Mouse (Mus musculus) brain, embryonic 18.5 days (tissue): Measurements from ENCODE around the gene 4930402H24Rik.

ENCODE experiments used
- DNase-seq: peaks from one replicate; pipeline ENCODE4 v3.0.0-alpha.2; 2012; ENCODE audit warnings: low read depth, low spot score

Gene 4930402H24Rik

GRCm38 (mm10) chr2:130905751-130906583 lies at the start of gene 4930402H24Rik, which contains the start of gene Atrn:
Gene 4930402H24Rik, minus strand, starts transcription at chr2:130906406.
Gene Atrn, plus strand, starts transcription at chr2:130906495.
- peak; percentile 81 for DNase-seq

DNA sequence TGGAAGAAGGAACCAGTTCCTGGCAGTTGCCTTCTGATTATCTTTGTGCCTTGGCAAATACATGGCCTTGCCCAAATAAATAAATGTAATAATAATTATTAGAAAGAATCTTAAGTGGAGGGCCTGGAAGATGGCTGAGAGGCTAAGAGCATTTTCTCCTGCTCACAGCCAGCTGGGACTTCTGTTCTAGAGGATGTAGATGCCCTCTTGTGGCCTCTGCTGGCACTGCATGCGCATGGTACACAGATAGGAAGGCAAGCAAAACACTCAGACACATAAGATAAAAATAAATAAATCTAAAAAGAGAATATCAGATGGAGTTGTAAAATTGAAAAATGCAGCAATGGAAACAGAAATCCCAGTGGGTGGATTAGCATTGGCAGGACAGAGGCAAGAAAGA lies 44.3 kb upstream of the 4930402H24Rik start:
- peak; percentile 67 for DNase-seq

DNA sequence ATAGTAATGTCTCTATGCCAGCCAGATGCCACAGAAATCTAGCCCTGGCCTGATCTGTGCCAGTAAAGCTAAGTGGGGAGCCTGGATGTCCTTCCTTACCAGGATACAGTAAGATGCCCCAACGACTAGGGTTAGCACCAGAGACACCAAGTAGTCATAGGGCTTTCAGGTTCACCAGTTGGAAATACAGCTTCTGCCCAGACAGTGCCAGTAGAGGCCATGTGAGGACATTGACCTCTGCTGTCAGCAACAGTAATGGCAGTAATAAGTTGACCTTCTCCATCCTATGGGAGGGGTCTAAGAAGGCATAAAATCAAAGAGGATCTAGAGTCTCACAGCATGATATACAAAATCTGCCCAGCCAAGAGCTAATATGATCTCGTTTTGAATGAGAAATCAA lies 43.6 kb upstream of the 4930402H24Rik start:
- no peak for DNase-seq

- DNase-seq = no peak
Observed at GRCm38 (mm10) chr2:130932865-130933264, 26.7 kb upstream of the 4930402H24Rik start.

GRCm38 (mm10) chr2:130929994-130930393 lies 23.8 kb upstream of the 4930402H24Rik start:
- DNase-seq = no peak

DNA sequence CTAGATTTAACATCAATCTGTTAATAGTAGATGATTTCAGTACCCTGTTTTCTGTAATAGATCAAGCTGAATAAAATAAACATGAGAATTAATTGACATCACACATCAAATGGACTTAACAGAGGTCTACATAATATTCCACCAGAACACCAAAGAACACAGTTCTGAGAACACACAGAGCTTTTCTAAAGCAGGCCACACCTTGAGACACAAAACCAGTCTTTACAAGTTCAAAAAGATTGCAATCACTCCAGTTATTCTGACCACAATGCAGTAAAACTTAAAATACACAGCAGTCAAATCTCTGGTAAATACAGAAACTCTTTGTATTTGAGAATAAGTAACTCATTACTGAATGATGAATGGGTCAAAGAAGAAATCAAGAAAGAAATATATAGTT lies 22.3 kb upstream of the 4930402H24Rik start:
- no peak for DNase-seq

DNA sequence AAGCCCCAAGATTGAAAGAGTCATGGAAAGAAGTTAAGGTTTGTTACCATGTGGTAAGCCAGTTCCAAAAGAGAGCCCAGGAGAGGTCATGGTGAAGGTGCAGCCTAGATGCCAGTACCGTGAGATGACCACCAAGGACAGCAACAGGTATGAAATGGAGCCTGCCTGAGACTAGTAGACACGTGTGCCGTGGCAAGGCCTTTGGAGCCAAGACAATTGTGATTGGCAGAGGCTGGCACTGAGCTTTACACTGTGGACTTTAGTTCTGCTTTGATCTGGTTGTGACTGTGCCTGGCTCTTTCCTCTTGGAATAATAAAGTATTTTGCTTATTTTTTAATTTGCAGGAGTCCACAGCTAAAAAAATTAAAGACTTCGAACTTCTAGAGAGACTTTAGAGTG lies 21.8 kb upstream of the 4930402H24Rik start:
- no peak for DNase-seq

DNA sequence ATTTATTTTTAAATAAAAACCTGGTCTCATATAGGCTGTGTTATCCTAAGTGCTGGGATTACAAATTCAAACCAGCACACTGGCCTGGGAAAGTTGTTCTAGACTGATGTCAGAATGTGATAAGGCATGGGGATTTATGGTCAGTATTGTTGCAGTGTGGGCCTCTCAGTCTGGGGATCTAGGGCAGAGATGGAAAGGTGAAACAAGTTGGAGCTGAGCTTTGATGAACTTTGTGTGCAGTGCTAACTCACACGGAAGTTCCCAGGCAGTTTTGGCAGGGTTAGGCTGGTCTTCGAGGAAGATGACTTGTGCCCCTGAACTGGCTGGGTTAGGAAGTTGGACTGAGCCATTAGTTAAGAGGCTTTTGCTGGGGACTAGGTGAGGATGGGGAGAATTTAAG lies 18.7 kb upstream of the 4930402H24Rik start:
- no peak for DNase-seq

GRCm38 (mm10) chr2:130919062-130919593 lies 12.9 kb upstream of the 4930402H24Rik start:
- DNase-seq = no peak

DNA sequence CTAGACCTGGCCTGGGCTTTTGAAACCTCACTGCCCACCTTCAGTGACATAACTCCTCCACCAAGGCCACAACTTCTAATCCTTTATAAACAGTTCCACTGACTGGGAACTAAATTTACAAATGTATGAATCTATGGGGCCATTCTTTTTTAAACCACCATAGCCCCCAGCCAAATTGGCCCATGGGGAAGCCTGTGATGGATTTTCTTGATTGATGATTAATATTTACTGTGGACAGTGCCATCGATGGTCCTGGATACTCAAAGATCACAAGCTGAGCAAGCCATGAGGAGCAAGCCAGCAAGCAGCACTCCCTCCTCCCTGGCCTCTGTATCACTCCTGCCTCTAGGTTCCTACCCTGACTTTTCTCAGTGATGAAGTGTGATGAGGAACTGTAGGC lies 11.5 kb upstream of the 4930402H24Rik start:
- DNase-seq = no peak

- DNase-seq = no peak
Observed at GRCm38 (mm10) chr2:130916521-130917147, 10.4 kb upstream of the 4930402H24Rik start.

- DNase-seq = no peak
Observed at GRCm38 (mm10) chr2:130914873-130915272, 8.7 kb upstream of the 4930402H24Rik start.

- DNase-seq = no peak
Observed at GRCm38 (mm10) chr2:130911691-130912090, 5.5 kb upstream of the 4930402H24Rik start.

DNA sequence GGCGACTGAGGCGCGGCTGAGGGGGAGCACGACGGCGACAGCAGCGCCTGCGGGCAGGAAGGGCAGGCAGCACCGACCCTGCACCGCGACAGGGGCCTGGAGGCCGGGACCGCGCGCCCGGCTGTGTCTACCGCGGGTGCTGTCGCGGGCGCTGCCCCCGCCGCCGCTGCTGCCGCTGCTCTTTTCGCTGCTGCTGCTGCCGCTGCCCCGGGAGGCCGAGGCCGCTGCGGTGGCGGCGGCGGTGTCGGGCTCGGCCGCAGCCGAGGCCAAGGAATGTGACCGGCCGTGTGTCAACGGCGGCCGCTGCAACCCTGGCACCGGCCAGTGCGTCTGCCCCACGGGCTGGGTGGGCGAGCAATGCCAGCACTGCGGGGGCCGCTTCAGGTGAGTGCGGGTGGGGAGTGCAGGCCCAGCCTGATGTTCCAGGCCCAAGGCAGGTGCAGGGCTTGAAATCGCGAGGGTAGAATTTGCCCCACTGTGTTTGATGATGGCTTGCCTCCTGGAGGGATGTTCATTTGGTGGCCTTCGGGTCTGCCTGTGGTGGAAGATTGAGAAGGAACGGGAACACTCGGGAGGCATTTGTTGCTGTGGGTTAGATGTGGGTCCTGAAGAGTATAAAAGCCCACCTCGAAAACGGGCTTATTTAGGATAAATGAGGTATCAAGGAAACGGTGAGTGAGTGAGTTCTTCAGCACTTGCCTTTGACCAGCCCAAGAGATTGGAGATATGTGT lies 544 bp upstream of the 4930402H24Rik start:
- no peak for DNase-seq

DNA sequence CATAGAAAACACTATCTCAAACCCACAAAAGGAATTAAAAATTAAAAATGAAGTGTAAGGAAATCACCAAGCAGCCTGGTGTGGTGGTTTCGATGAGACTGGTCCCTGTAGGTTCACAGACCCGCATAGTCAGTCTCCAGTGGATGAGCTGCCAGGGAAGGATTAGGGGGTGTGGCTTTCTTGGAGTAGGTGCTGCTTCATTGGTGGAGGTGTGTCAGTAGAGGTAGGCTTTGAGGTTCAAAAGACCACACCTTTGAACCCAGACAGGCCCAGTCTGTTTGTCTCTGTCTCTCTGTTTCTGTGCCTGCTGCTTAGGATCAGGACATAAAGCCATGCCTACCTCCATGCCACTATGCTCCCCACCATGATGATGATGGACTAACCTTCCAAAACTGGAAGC lies 7.4 kb downstream of the 4930402H24Rik start:
- DNase-seq = no peak

DNA sequence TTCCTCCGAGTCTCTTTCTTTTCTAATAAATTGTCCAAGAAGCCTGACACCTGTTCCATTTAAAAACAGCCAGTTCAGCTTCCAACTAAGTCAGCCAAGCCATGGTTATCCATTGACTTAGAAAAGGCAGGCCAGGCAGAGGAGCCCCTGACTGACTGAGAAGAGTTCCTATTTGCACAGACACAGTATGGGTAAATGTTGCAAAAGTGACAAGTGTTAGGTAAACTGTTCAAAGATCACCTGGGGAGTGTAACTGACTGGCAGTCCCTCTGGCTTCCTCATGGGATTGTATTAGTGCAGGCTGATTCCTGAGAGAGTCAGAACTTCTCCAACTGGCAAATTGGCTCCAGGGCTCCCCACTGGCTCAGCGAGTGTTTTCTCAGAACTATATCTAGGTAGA lies 8.3 kb downstream of the 4930402H24Rik start:
- no peak for DNase-seq

DNA sequence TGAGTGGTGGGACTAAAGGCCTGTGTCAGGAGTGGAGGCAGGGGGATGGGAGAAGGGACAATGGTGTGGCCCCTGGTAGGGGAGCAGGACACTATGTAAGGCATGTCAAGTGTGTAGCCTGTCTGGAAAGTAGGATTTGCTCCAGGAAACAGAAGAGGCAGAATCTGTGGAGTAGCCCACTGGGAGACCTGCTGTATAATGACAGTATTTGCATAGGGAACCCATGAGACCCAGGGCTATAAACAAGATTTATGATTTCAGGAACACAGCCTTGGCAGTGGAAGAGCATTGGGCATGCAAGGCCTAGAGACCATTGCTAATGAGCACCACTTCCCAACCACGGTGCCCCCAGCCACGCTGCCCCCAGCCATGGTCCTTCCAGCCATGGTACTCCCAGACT lies 9.3 kb downstream of the 4930402H24Rik start:
- no peak for DNase-seq

GRCm38 (mm10) chr2:130887456-130887855 lies 18.8 kb downstream of the 4930402H24Rik start:
- DNase-seq = no peak

DNA sequence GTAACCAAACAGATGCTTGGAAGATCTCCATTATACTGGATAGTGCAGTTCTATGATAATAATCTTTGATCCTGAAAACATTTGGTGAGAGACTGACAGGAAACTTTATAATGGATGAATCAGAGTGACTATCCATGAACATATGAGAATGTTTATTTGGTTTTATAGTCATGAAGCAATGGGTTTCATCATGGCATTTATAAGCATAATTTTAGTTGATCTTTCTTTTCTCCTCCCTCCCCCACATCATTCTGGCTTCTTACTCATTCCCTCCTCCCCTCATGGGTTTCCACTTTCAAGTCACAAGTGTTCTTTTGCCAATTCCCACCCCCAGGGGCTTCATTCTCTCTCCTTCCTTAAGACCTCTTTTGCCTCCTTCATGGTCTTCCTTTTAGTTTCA lies 19.2 kb downstream of the 4930402H24Rik start:
- DNase-seq = no peak

DNA sequence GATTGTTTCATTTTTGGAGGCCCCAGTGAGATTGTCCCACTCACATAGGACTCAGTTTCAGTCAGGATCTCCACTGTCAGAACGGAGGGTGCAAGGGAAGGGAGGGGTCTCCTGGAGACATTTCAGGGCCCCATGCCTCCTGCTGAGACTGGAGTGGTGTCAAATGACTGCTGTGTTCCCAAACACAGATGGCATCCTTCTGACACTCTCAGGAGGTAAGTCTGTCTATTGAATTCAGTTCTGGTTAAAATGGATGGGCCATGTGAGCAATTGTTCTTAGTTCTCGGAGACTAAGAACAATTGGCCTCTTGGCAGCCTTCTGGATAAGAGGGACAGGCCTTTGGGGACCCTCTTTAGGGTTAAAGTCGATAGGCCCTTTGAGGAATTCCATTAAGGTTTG lies 28.8 kb downstream of the 4930402H24Rik start:
- no peak for DNase-seq

DNA sequence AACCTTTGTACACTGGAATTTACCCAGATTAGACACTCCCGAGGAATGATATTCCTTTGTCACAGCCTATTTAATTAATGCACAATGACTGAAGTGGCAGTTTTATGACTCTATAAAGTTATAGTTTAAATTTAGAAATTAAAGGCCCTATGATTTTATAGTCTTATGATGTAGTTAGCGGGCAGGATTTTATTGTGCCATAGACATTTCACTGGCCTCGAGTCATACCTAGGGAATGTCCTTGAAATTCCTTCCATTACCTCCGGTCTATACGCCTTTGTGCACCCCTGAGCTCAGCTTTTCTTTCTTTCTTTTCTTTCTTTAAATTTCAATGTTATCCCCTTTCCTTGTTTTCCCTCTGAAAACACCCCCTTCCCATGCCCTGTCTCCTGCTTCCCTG lies 35.3 kb downstream of the 4930402H24Rik start:
- DNase-seq = no peak

GRCm38 (mm10) chr2:130862091-130862490 lies 44.1 kb downstream of the 4930402H24Rik start:
- DNase-seq = no peak
